Mouse (Mus musculus) urinary bladder, adult 2 months (tissue): Measurements from ENCODE around the gene Wdr17. TPM values are rescaled to one million over a fixed set of nuclear protein-coding genes. Genes with fewer than 3 reads are reported as not detected.

Experiments used
- DNase-seq: peaks from one replicate; pipeline ENCODE4 v3.0.0; 2022; ENCODE audit warnings: low spot score
- polyA plus RNA-seq: library from polyadenylated mRNA; depleted of rRNA; stranded (reverse); fragments of >200 nt; gene quantifications from 2 replicates; pipeline ENCODE4 v1.2.3, GENCODE M21; 2012; rRNA removed

The Wdr17 gene
- polyA plus RNA-seq, result 0.10 and 0.12 TPM in 2 replicates

- DNase-seq, result no peak
Observed at GRCm38 (mm10) chr8:54886987-54887785, at the start of gene Wdr17. TSS of gene Wdr17 (minus strand) at chr8:54887184.

- no peak for DNase-seq
Observed at GRCm38 (mm10) chr8:54932306-54932705, 45.3 kb upstream of the Wdr17 start.

- DNase-seq, result no peak
Observed at GRCm38 (mm10) chr8:54924936-54925335, 38.0 kb upstream of the Wdr17 start.

- no peak for DNase-seq
Observed at GRCm38 (mm10) chr8:54922160-54922855, 35.3 kb upstream of the Wdr17 start.

GRCm38 (mm10) chr8:54917710-54918109 is 30.7 kb upstream of the Wdr17 start:
- no peak for DNase-seq

GRCm38 (mm10) chr8:54912891-54913290 is 25.9 kb upstream of the Wdr17 start:
- no peak for DNase-seq

GRCm38 (mm10) chr8:54899444-54899843 is 12.5 kb upstream of the Wdr17 start:
- no peak for DNase-seq

- no peak for DNase-seq
Observed at GRCm38 (mm10) chr8:54894637-54895322, 7.8 kb upstream of the Wdr17 start.

DNA sequence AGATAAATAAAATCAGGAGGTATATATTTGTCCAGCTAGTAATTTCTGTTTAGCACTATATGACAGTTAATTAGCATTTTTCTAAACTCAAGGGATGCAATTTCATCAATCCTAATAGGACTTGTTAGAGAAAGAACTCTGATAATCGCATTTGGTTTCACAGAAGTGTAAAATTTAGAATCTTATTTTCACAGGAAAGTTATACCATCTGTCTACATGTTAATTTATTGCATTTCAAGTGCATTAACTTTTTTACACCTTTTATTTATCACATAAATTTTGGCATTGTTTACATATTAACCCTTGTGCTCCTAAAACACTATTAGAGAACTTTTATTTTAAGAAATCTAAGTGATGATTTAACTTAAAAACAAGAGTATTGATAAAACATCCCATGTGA is 7.2 kb upstream of the Wdr17 start:
- DNase-seq, result no peak

DNA sequence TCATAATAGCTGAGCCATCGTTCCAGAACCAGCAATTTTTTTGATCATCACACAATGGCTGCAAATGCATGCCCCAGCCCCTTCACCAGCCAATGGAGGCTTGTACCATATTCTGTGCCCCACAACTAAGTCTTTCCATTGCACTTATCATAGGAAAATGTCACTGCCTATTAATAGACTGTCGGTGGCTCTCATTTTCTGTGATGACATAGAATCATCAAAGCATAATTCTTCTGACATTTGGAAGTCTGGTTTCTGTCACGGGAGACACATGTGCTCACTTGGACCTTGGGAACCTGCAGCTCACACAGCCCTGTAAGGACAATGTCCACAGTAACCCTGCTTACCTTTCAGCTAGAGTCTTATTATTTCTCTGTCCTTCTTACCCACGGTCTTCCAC is 424 bp downstream of the Wdr17 start:
- no peak for DNase-seq

DNA sequence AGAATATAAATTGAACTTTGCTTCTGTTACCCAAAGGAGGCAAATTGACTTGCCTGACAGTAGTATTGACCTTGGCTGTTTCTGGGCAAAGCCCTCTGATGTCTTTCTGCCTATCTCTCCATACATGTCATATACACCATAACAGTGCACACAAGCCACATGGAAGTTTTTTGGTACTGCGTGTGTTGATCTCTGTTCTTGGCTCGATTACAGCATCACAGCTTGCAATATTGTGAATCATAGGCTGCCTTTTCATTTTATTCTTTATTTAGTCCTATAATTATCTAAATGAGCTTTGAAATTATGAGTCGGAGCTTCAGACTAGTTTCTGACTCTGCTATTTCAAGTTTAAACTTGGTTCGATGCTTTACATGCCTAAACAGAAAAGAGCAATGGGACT is 10.5 kb downstream of the Wdr17 start:
- DNase-seq, result no peak

GRCm38 (mm10) chr8:54864761-54865064 is 22.3 kb downstream of the Wdr17 start:
- no peak for DNase-seq

DNA sequence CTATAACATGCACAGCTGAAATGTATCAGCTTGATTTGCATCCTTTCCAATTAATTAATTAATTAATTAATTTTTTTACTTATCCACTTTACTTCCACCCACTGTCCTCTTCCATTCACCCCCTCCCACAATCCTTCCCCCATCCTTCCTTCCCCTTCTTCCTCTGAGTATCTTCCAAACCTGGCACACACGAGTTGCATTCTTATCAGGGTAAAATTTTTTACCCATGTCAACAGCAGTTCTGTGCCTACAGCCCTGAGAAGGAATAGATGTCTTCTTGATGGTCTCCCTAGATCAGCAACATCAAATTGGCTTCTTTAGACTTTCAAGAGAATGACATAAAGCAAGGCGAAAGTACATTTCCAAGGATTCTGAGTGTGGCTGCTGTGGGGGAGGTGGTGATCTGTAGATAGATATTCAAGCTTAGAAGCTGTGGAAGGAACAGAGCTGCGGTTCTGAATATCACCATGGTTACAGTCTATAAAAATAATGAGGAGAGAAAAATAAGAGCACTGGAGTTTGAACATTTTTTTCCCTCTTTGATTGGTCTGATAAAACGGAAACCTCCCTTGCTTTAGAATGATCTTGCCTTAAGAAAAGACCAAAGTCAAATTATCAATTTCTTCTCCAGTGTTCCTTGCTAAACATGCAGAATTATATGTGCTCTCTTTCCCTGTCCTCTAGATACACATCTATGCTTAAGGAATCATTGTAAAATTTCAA is 22.8 kb downstream of the Wdr17 start:
- no peak for DNase-seq

DNA sequence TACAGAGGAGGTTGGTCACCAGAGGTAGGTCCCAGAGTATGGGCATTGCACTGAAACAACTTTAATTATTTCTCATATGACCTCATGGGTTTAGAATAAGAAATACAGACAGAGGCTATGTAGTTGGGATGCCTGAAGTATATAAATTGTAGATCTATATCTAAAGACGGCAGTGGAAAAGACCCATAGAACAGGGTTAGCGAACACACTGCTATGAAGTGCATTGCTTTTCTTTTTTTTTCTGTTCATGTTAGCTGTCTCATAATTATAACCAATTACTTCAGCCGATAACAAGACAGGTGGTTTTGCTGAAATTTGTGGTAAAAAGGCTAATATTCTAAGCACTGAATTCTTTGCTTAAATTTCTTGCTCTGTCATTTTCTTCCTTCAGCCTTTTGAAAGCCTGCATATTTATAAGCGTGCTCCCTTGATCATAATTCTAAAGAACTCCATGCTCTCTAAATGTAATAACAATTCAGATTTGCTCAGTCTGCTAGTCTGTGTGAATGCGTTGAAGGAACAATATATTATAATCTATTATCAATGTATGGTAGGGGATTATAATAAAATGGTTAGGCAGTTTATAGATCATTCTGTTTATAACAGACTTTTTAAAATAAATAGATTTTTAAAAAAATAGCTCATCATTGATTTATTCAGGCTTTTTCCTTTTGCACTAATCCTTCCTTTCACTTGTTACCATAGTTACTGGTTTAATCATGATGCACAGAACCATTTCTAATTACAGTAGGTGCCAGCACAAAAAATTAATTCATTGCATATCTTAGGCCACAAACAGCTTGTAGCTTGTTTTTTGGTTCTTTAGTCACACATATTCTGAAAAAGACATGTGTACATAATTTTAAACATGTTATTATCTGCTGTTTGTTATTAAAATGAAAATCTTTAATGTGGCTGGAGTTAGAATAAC is 50.7 kb downstream of the Wdr17 start:
- DNase-seq, result no peak

DNA sequence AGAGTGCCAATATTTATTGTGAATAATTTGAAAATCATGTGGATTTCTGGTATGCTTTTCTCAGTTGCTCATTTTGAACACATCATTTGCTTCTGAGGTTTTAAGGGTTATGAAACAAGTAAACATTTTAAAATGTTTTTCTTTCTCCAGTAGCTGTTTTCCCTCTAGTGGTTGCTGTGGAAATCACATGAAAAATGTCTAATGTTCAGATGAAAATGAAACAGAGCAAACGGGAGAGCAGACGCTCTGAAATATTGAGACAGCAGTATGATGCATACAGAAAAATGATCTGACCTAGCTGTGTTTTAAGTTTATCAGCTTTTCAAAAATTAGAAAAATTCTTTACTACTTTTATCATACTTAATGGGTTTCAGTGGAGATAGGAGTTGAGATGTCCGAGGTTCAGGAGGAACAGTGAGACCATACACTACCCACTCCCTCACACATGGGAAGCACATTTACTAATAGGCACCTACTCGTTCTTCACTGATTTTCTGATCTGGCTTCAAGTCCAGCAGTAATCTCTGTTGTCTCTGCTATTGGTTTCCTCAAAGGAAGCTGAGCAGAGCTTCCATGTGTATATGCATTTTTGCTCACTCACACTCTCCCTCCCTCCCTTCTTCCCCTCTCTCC is 57.1 kb downstream of the Wdr17 start:
- DNase-seq, result no peak

DNA sequence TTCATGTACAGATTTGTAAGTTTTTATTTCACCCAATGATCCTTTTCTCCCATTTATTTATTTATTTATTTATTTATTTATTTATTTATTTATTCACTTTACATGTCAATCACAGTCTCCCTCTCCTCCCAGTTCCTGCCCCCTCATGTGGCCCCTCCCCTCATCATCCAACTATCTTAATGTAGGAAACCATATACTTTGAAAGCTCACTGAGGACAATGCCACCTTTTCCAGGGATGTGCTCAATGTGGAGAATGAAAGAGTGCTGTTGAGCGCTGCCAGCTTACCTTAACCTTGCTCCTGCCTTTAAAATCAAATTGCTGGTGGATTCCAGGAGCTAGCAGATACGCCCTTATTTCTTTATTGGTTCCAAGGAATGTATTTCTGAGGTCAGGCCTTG is 59.0 kb downstream of the Wdr17 start:
- no peak for DNase-seq

DNA sequence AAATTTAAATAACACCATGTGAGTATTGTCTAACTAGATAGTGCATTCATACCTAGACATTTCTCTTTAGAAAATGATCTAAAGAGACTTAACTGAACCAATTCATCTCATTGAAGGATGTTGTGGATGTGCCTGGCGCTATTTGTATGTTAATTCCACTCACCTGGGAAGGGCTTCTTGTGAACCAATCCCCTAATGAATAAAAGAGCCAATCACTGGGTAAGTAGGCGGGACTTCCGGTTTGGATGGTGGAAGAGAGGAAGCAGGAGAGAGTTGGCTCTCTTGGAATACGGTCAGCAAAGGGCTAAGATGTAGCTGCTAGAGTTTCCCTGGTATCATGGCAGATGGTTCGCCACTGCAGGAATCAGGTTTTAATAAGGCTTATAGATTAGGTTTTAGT is 64.0 kb downstream of the Wdr17 start:
- no peak for DNase-seq

- no peak for DNase-seq
Observed at GRCm38 (mm10) chr8:54818651-54819050, 68.3 kb downstream of the Wdr17 start.

GRCm38 (mm10) chr8:54808217-54808616 is 78.8 kb downstream of the Wdr17 start:
- DNase-seq, result no peak

- no peak for DNase-seq
Observed at GRCm38 (mm10) chr8:54806173-54806572, 80.8 kb downstream of the Wdr17 start.

GRCm38 (mm10) chr8:54792699-54793061 is 94.3 kb downstream of the Wdr17 start:
- DNase-seq, result no peak
